ENCODE assay signal across 39 mouse cellular contexts in the genomic region with DNA sequence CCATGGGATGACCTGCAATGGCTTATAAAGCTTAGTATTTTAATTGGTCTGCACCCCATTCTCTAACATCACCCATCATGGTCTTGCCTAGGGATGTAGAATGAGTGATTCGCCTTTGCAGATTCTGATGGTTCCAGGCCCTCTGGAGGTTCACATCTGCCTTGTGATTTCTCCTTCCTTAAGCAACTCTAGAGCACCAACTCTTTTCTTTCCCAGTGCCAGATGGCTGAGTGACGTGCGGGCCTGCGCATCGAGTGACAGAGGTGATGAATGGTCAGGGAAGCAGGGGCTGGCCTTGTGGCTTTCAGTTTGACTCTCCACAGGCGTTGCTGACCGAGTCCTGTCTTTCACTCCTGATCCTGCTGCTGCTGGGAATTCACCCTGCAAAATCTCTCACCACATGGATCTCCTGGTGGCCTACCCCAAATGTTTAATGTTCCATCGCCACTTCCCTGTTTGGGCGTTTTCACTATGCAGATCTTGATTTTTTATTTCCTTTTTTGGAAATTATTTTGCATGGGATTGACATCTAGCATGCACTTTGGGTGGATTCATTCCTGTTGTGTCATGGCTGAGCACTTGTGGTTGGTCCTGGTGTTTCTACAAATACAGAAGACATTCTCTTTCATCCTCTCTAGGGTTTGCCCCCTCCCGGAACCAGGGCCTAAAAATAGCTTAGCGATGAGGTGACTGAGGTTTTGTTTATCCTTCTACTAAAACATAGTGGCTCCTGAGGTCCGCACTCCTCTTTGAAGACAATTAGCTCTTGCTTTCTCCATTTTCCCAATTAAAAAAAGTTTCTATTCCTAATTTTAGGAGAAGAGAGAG. TPM values are rescaled to one million over a fixed set of nuclear protein-coding genes. Genes with fewer than 3 reads are reported as not detected.
"Had no signal": no experiment of that assay in that cellular context is flagged by ENCODE, and none has a peak within 500 bp of the region (broad histone marks: within the 10 kb centered on the region; RNA-seq: fewer than 3 reads in every experiment).

No protein-coding gene starts in this region.

- H3K27ac ChIP-seq: gastrocnemius, adult 2 months; heart, embryonic 10.5 days; hindbrain, embryonic 14.5 days; layer of hippocampus, adult 2 months; left cerebral cortex, adult 2 months; limb, embryonic 10.5 days; limb, embryonic 12.5 days; liver, embryonic 13.5 days; liver, embryonic 15.5 days had no signal

- H3K36me3 ChIP-seq: heart, embryonic 10.5 days; heart, embryonic 12.5 days; limb, embryonic 10.5 days; limb, embryonic 12.5 days; liver, embryonic 13.5 days; liver, embryonic 15.5 days had no signal

- DNase-seq: gastrocnemius, adult 2 months; gastrocnemius, postnatal 10 days; gastrocnemius, postnatal 25 days; heart, adult 18-20 months; heart, postnatal 10 days; heart, postnatal 4 days; kidney, adult 11 months; kidney, adult 2 months; kidney, postnatal 10 days; kidney, postnatal 25 days; kidney, postnatal 4 days; liver; liver, embryonic 13.5 days had no signal

- H3K9me3 ChIP-seq: heart, embryonic 10.5 days; limb, embryonic 10.5 days; liver, embryonic 13.5 days; liver, embryonic 15.5 days had no signal

- H3K4me2 ChIP-seq: heart, embryonic 12.5 days; hindbrain, embryonic 14.5 days; limb, embryonic 12.5 days; liver, embryonic 11.5 days; liver, embryonic 13.5 days; liver, embryonic 15.5 days had no signal

- H3K9ac ChIP-seq: heart, embryonic 12.5 days; hindbrain, embryonic 14.5 days; limb, embryonic 12.5 days; liver, embryonic 13.5 days; liver, embryonic 15.5 days had no signal

- H3K4me3 ChIP-seq: gastrocnemius, adult 2 months; heart, embryonic 10.5 days; heart, embryonic 12.5 days; layer of hippocampus, adult 2 months; left cerebral cortex, adult 2 months; limb, embryonic 10.5 days; limb, embryonic 12.5 days; liver, embryonic 13.5 days; liver, embryonic 15.5 days had no signal

- H3K4me1 ChIP-seq: heart, embryonic 10.5 days; heart, embryonic 12.5 days; limb, embryonic 10.5 days; limb, embryonic 12.5 days; liver, embryonic 13.5 days; liver, embryonic 15.5 days had no signal

- H3K27me3 ChIP-seq: heart, embryonic 12.5 days; limb, embryonic 12.5 days; liver, embryonic 13.5 days; liver, embryonic 15.5 days had no signal

RNA-seq across cellular contexts. Expression of gene Acsl6, which starts 9.4 kb away (rescaled TPM):
- total RNA-seq: granulocyte monocyte progenitor cell, adult 5-6 weeks had no signal

RNA-seq across cellular contexts. Expression of gene Il3, which starts 27.1 kb away (rescaled TPM):
- total RNA-seq: gastrocnemius, adult 2 months; gastrocnemius, postnatal 10 days; gastrocnemius, postnatal 25 days; gastrocnemius, postnatal 4 days; granulocyte monocyte progenitor cell, adult 5-6 weeks; heart, adult 18-20 months; heart, adult 8-10 months; heart, postnatal 10 days; heart, postnatal 25 days; heart, postnatal 4 days; layer of hippocampus, adult 2 months; layer of hippocampus, postnatal 10 days; layer of hippocampus, postnatal 25 days; left cerebral cortex, adult 2 months; left cerebral cortex, postnatal 14 days; left cerebral cortex, postnatal 36 days had no signal
- polyA plus RNA-seq: heart, embryonic 10.5 days; heart, embryonic 12.5 days; heart, embryonic 14.5 days; heart, embryonic 16.5 days; hindbrain, embryonic 11.5 days; hindbrain, embryonic 14.5 days; hindbrain, embryonic 16.5 days; intestine, embryonic 14.5 days; intestine, embryonic 16.5 days; kidney, adult 2 months; kidney, embryonic 14.5 days; kidney, embryonic 16.5 days; limb, embryonic 10.5 days; limb, embryonic 12.5 days; limb, embryonic 14.5 days; liver, embryonic 11.5 days; liver, embryonic 13.5 days; liver, embryonic 15.5 days had no signal

RNA-seq across cellular contexts. Expression of gene Csf2, which starts 44.7 kb away (rescaled TPM):
- total RNA-seq: gastrocnemius, adult 2 months; gastrocnemius, postnatal 10 days; gastrocnemius, postnatal 25 days; gastrocnemius, postnatal 4 days; granulocyte monocyte progenitor cell, adult 5-6 weeks; heart, adult 18-20 months; heart, postnatal 10 days; heart, postnatal 25 days; heart, postnatal 4 days; layer of hippocampus, adult 2 months; layer of hippocampus, postnatal 10 days; layer of hippocampus, postnatal 25 days; left cerebral cortex, adult 2 months; left cerebral cortex, postnatal 14 days; left cerebral cortex, postnatal 36 days had no signal
- polyA plus RNA-seq: heart, embryonic 10.5 days; heart, embryonic 12.5 days; heart, embryonic 14.5 days; heart, embryonic 16.5 days; hindbrain, embryonic 11.5 days; hindbrain, embryonic 14.5 days; hindbrain, embryonic 16.5 days; kidney, adult 2 months; kidney, embryonic 14.5 days; kidney, embryonic 16.5 days; limb, embryonic 10.5 days; limb, embryonic 12.5 days; limb, embryonic 14.5 days; liver, embryonic 11.5 days; liver, embryonic 13.5 days; liver, embryonic 15.5 days had no signal
